Comparison of ENCODE assay signal across 11 mouse cellular contexts in the genomic region with DNA sequence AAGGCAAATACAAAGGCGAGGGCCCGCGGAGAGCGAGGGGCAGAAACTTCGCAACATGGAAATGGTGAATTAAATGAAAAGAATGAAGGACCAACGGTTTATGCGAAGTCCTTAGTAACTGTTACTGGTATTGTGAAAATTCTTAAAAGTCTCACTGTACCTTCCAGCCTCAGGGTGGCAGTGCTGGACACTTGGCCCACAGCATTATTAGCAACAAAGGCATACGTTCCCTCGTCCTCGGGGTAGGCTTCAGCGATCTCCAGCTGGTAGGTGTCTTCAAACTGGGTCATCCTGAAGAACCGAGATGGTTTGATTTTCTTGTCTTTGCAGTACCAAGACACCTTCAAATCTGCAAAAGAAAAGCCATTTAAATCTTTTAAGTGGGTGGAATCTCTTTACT. TPM values are rescaled to one million over a fixed set of nuclear protein-coding genes. Genes with fewer than 3 reads are reported as not detected.
A peak's percentile ranks its signal among the peaks of the same experiment; 100 is the strongest.
DNase-seq lines count a peak whose midpoint lies in the region; ATAC-seq and TF ChIP-seq lines count a peak whose summit lies in the region.
"Had no signal": no experiment of that assay in that cellular context is flagged by ENCODE, and none has a peak within 500 bp of the region (broad histone marks: within the 10 kb centered on the region; RNA-seq: fewer than 3 reads in every experiment).

No protein-coding gene starts in this region.

- H3K4me2 ChIP-seq in kidney, postnatal 0 days (ENCODE audit: low read length): no peak overlapping the region
- H3K4me2 ChIP-seq: kidney, embryonic 15.5 days had no signal

- POLR2A ChIA-PET in Patski (lab: Charles Lee): no interaction called here

- CTCF ChIA-PET in Patski (lab: Charles Lee): interaction anchor here (0.8 to 5.3 kb wide), 4 partner anchors 9 to 43 kb away, joined by 3 to 32 read pairs (median 5); no protein-coding TSS in a partner anchor

- DNase-seq in kidney, postnatal 0 days (ENCODE audit: low spot score): peak; percentile 27
- DNase-seq in kidney, adult 2 months: no peak
- no peak for DNase-seq in Patski (ENCODE audit: low read depth, low spot score)
- DNase-seq in cerebellum, postnatal 25 days: peak; percentile 37 to 59
- DNase-seq in thymus, postnatal 25 days: no peak
- no peak for DNase-seq in heart, adult 9 months (ENCODE audit: low spot score in 2 of 2)
- no peak for DNase-seq in heart, postnatal 10 days
- DNase-seq: lung, postnatal 4 days had no signal

- no peak for TF ChIP-seq POLR2A in kidney, adult 2 months (IDR thresholded peaks at IDR 0.05; ENCODE audit: low read depth, low read length)
- TF ChIP-seq POLR2A in ES-Bruce4 (IDR thresholded peaks at IDR 0.05; ENCODE audit: insufficient read depth, low read length): no peak

- no peak for ATAC-seq in kidney, postnatal 0 days (replicated peaks; ENCODE audit: low FRiP score, low read depth)
- no peak for ATAC-seq in Patski

- no peak for TF ChIP-seq EP300 in ES-Bruce4 (IDR thresholded peaks at IDR 0.05; ENCODE audit: insufficient read depth, low read depth, low read length)

- no peak overlapping the region for H3K4me3 ChIP-seq in kidney, postnatal 0 days (replicated peaks; ENCODE audit: low read depth, low read length)
- no peak overlapping the region for H3K4me3 ChIP-seq in kidney, adult 2 months (ENCODE audit: insufficient read depth, low read depth, low read length)
- no peak overlapping the region for H3K4me3 ChIP-seq in ES-Bruce4 (ENCODE audit: low read depth, low read length)
- H3K4me3 ChIP-seq: hindbrain, embryonic 10.5 days; kidney, embryonic 15.5 days had no signal

- 64% methylated on average over 12 of the region's 12 CpGs for WGBS in kidney, postnatal 0 days
- 59% methylated on average over 12 of the region's 12 CpGs for WGBS in kidney, adult 2 months

- H3K36me3 ChIP-seq in kidney, postnatal 0 days (ENCODE audit: insufficient read depth, low read length): no peaks in the 10 kb centered on the region
- H3K36me3 ChIP-seq in kidney, adult 2 months (ENCODE audit: control insufficient read depth, insufficient read depth, low read length): no peaks in the 10 kb centered on the region
- no peaks in the 10 kb centered on the region for H3K36me3 ChIP-seq in ES-Bruce4 (ENCODE audit: control insufficient read depth, insufficient read depth, low read length, poor library complexity, severe bottlenecking)
- H3K36me3 ChIP-seq: hindbrain, embryonic 10.5 days; kidney, embryonic 15.5 days had no signal

- no peaks in the 10 kb centered on the region for H3K4me1 ChIP-seq in kidney, postnatal 0 days (replicated peaks; ENCODE audit: insufficient read depth, low read length)
- no peaks in the 10 kb centered on the region for H3K4me1 ChIP-seq in kidney, adult 2 months (ENCODE audit: control insufficient read depth, insufficient read depth, low read length)
- no peaks in the 10 kb centered on the region for H3K4me1 ChIP-seq in ES-Bruce4 (ENCODE audit: control insufficient read depth, insufficient read depth, low read length)
- H3K4me1 ChIP-seq: hindbrain, embryonic 10.5 days; kidney, embryonic 15.5 days had no signal

- H3K27ac ChIP-seq in kidney, postnatal 0 days: no peak overlapping the region
- no peak overlapping the region for H3K27ac ChIP-seq in kidney, adult 2 months (ENCODE audit: insufficient read depth, low read depth, low read length)
- H3K27ac ChIP-seq in ES-Bruce4 (ENCODE audit: insufficient read depth, low read length): no peak overlapping the region
- H3K27ac ChIP-seq: hindbrain, embryonic 10.5 days; kidney, embryonic 15.5 days had no signal

- H3K27me3 ChIP-seq in kidney, postnatal 0 days (ENCODE audit: insufficient read depth, low read length): no peaks in the 10 kb centered on the region
- no peaks in the 10 kb centered on the region for H3K27me3 ChIP-seq in kidney, adult 2 months (replicated peaks; ENCODE audit: control insufficient read depth, insufficient read depth, low read length)
- H3K27me3 ChIP-seq in ES-Bruce4 (ENCODE audit: control insufficient read depth, insufficient read depth, low read length, poor library complexity, severe bottlenecking): no peaks in the 10 kb centered on the region
- H3K27me3 ChIP-seq in Patski: peaks cover 59% of the 10 kb centered on the region
- H3K27me3 ChIP-seq: kidney, embryonic 15.5 days had no signal

- H3K9ac ChIP-seq in kidney, postnatal 0 days (ENCODE audit: low read depth, low read length): no peak overlapping the region
- no peak overlapping the region for H3K9ac ChIP-seq in ES-Bruce4 (ENCODE audit: low read depth, poor library complexity, severe bottlenecking)
- H3K9ac ChIP-seq: kidney, embryonic 15.5 days had no signal

- peak; percentile 55 for TF ChIP-seq CTCF in kidney, postnatal 0 days (IDR thresholded peaks at IDR 0.05; ENCODE audit: low read depth)
- TF ChIP-seq CTCF in kidney, adult 2 months (conservative IDR thresholded peaks at IDR 0.05; ENCODE audit: insufficient read depth, insufficient read length, low read depth, low read length): no peak; the same call in 1 of the 2 replicates
- TF ChIP-seq CTCF in ES-Bruce4 (IDR thresholded peaks at IDR 0.05; ENCODE audit: low read depth, low read length) (peak; percentile 34), Patski (IDR thresholded peaks at IDR 0.05) (peak; percentile 46)

- intact Hi-C loops in heart, postnatal 10 days (cut with DNase I): loop anchor here (5.0 kb wide), 1 partner anchor 415 kb away; no protein-coding TSS in a partner anchor

- in situ Hi-C loops in Patski (cut with MboI; ENCODE audit: low pct_unique_long_range_greater_than_20kb): loop anchor here (5.0 kb wide), 1 partner anchor 40 kb away; no protein-coding TSS in a partner anchor

- H3K9me3 ChIP-seq in kidney, postnatal 0 days (replicated peaks; ENCODE audit: low read length): no peaks in the 10 kb centered on the region
- no peaks in the 10 kb centered on the region for H3K9me3 ChIP-seq in ES-Bruce4 (replicated peaks; ENCODE audit: control insufficient read depth, insufficient read depth, low read length, poor library complexity, severe bottlenecking)
- H3K9me3 ChIP-seq: hindbrain, embryonic 10.5 days; kidney, embryonic 15.5 days had no signal

RNA-seq across cellular contexts. Expression of a gene that starts 55.4 kb away (rescaled TPM):
- 0.05 and 0.14 TPM in 2 replicates for polyA plus RNA-seq in kidney, postnatal 0 days (2015; fragmentation: Nextera tagmentation; extraction: Ambion mirVana)
- polyA plus RNA-seq in kidney, adult 2 months (2012; rRNA removed): 0.07 and 1.2 TPM in 2 replicates
- polyA plus RNA-seq in ES-Bruce4 (2011; ENCODE audit: insufficient read depth, insufficient read length, low read depth, missing spikeins): 0.18 and 0.30 TPM in 2 replicates
- polyA plus RNA-seq in Patski (2021): under 0.01 TPM
- 1,000 to 10,000 TPM; 2,261 to 2,393 TPM for total RNA-seq in heart, postnatal 10 days (2021)

Comparison
In these comparisons a context has a peak if more than half of its experiments do, and no peak if none do; other contexts are left out.
1. DNase-seq: peak in kidney, postnatal 0 days (single experiment) and cerebellum, postnatal 25 days (2 of 2); none in kidney, adult 2 months (single experiment), Patski (single experiment), thymus, postnatal 25 days (single experiment), heart, adult 9 months (0 of 2) and heart, postnatal 10 days (0 of 2).